Mouse (Mus musculus) telencephalon, adult 2 months (tissue): ENCODE results near the gene Npepl1.

ENCODE experiments used
- DNase-seq: peaks from one replicate; pipeline ENCODE4 v3.0.0-alpha.2; 2011; ENCODE audit warnings: low read depth, low spot score

The Npepl1 gene

GRCm38 (mm10) chr2:174109991-174110782 lies at the start of gene Npepl1:
Gene Npepl1, plus strand, starts transcription at chr2:174110349.
- no peak for DNase-seq

GRCm38 (mm10) chr2:174061219-174061618 lies 48.9 kb upstream of the Npepl1 start:
- DNase-seq = no peak

- no peak for DNase-seq
Observed at GRCm38 (mm10) chr2:174063074-174063473, 47.1 kb upstream of the Npepl1 start.

- DNase-seq = no peak
Observed at GRCm38 (mm10) chr2:174063527-174064211, 46.5 kb upstream of the Npepl1 start.

- DNase-seq = no peak
Observed at GRCm38 (mm10) chr2:174067793-174068419, 42.2 kb upstream of the Npepl1 start.

GRCm38 (mm10) chr2:174069532-174070049 lies 40.6 kb upstream of the Npepl1 start:
- no peak for DNase-seq

GRCm38 (mm10) chr2:174071406-174071805 lies 38.7 kb upstream of the Npepl1 start:
- DNase-seq = no peak

GRCm38 (mm10) chr2:174073156-174073790 lies 36.9 kb upstream of the Npepl1 start:
- DNase-seq = no peak

GRCm38 (mm10) chr2:174074621-174075020 lies 35.5 kb upstream of the Npepl1 start:
- no peak for DNase-seq

GRCm38 (mm10) chr2:174075072-174075570 lies 35.0 kb upstream of the Npepl1 start:
- DNase-seq = no peak

GRCm38 (mm10) chr2:174075673-174076432 lies 34.3 kb upstream of the Npepl1 start, which contains the start of gene Stx16:
Gene Stx16, plus strand, starts transcription at chr2:174076308.
- peak; percentile 73 for DNase-seq

GRCm38 (mm10) chr2:174076433-174076824 lies 33.7 kb upstream of the Npepl1 start:
- DNase-seq = no peak

GRCm38 (mm10) chr2:174077004-174077695 lies 33.0 kb upstream of the Npepl1 start:
- no peak for DNase-seq

GRCm38 (mm10) chr2:174077776-174078338 lies 32.3 kb upstream of the Npepl1 start:
- DNase-seq = no peak

GRCm38 (mm10) chr2:174081833-174082232 lies 28.3 kb upstream of the Npepl1 start:
- no peak for DNase-seq

GRCm38 (mm10) chr2:174082380-174082918 lies 27.7 kb upstream of the Npepl1 start:
- DNase-seq = no peak

- DNase-seq = no peak
Observed at GRCm38 (mm10) chr2:174095086-174095485, 15.1 kb upstream of the Npepl1 start.

GRCm38 (mm10) chr2:174102399-174102798 lies 7.8 kb upstream of the Npepl1 start:
- DNase-seq = no peak

GRCm38 (mm10) chr2:174103527-174103926 lies 6.6 kb upstream of the Npepl1 start:
- DNase-seq = peak; percentile 8

- no peak for DNase-seq
Observed at GRCm38 (mm10) chr2:174107375-174107774, 2.8 kb upstream of the Npepl1 start.
